Comparison of ENCODE assay signal across 8 mouse cellular contexts in the genomic region with DNA sequence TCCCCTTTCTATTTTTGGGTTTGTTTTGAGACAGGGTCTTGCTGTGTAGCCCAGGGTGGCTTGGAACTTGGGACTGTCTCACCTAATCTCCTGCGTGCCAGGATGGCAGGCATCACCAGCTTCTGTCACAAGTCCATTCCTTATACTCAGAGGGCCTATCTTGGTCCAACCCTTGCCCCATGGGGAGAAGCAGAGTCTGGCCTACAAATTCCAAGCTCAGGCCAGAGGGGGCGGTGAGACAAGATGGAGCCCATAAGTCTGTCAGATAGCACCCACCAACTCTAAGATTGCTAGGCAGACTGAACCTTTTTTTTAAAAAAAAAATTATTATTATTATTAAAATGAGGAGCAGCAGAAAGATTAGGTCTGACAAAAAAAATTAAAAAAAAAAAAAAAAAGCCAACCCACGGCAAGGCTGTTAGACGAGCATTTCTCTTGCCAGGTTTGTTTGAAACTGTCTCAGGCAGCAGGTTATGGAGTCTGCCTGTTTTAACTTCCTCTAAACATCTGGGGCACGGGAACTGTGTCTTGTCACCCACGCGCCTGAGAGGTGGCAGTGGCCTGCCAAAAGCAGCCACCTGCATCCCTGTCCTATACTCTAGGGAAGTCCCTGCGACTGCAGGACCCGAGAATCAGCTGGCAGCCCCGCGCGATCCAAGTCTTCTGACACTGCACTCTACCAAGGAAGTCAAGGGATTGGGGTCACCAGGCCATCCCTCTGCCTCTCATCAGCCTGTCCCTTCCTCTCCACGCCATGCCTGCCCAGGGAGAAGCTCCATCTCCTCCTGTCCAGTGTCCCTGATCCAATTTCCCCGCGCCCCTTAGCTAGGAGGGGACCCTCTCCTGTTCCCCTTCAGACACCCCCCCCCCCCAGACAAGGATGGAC. TPM values are rescaled to one million over a fixed set of nuclear protein-coding genes. Genes with fewer than 3 reads are reported as not detected.
DNase-seq lines count a peak whose midpoint lies in the region; ATAC-seq and TF ChIP-seq lines count a peak whose summit lies in the region.

No protein-coding gene starts in this region.

- peak overlapping the region; percentile 98 for H3K4me2 ChIP-seq in kidney, embryonic 16.5 days (replicated peaks; ENCODE audit: low read depth, low read length)

- ATAC-seq in kidney, embryonic 16.5 days (ENCODE audit: low FRiP score, low TSS enrichment) = peak; percentile 47; the same call in 1 of the 2 replicates
- ATAC-seq in neutrophil, adult 5-6 weeks (ENCODE audit: extremely low read depth, insufficient number of reproducible peaks, low FRiP score, poor library complexity, severe bottlenecking) = peak; percentile 55

- H3K9me3 ChIP-seq in heart, embryonic 10.5 days = peaks cover 5% of the 10 kb centered on the region; the same call in 1 of the 2 replicates
- peaks cover 4% of the 10 kb centered on the region; the same call in 1 of the 2 replicates for H3K9me3 ChIP-seq in kidney, embryonic 16.5 days (ENCODE audit: low read length)

- H3K27me3 ChIP-seq in heart, embryonic 10.5 days (ENCODE audit: insufficient read depth, poor library complexity, severe bottlenecking) = 0 out of 2 replicates have a peak, but pooled peaks cover 9% of the 10 kb centered on the region
- H3K27me3 ChIP-seq in kidney, embryonic 16.5 days (ENCODE audit: insufficient read depth, low read length) = no peaks in the 10 kb centered on the region

- TF ChIP-seq POLR2A in lung, adult 2 months (IDR thresholded peaks at IDR 0.05; ENCODE audit: borderline replicate concordance, extremely low read depth, low read depth, low read length) = no peak

- H3K4me1 ChIP-seq in heart, embryonic 10.5 days = peaks cover 18% of the 10 kb centered on the region
- peaks cover 14% of the 10 kb centered on the region for H3K4me1 ChIP-seq in kidney, embryonic 16.5 days (ENCODE audit: insufficient read depth, low read length)
- H3K4me1 ChIP-seq in lung, adult 2 months (ENCODE audit: control insufficient read depth, insufficient read depth, low read length) = peaks cover 20% of the 10 kb centered on the region

- H3K36me3 ChIP-seq in heart, embryonic 10.5 days = no peaks in the 10 kb centered on the region
- H3K36me3 ChIP-seq in kidney, embryonic 16.5 days (ENCODE audit: insufficient read depth, low read length) = no peaks in the 10 kb centered on the region

- H3K27ac ChIP-seq in heart, embryonic 10.5 days = peak overlapping the region; percentile 81
- H3K27ac ChIP-seq in kidney, embryonic 16.5 days (ENCODE audit: low read length) = no peak overlapping the region

- peak; percentile 15 for DNase-seq in urinary bladder, postnatal 25 days (ENCODE audit: low spot score)
- no peak for DNase-seq in urinary bladder, adult 18-20 months (ENCODE audit: low spot score in 2 of 2)
- DNase-seq in cerebellum, adult 9-11 months = peak; percentile 64
- no peak for DNase-seq in heart, embryonic 10.5 days (ENCODE audit: low spot score)
- DNase-seq in lung, adult 2 months = peak; percentile 54
- DNase-seq in yolk sac, embryonic 10.5 days (ENCODE audit: low spot score) = no peak

- no peak for TF ChIP-seq CTCF in lung, adult 2 months (IDR thresholded peaks at IDR 0.05; ENCODE audit: insufficient read depth, low read length)

- peak overlapping the region; percentile 72 for H3K9ac ChIP-seq in kidney, embryonic 16.5 days (replicated peaks; ENCODE audit: low read length)

- WGBS in heart, embryonic 10.5 days = 16% methylated on average over 15 of the region's 15 CpGs
- WGBS in kidney, embryonic 16.5 days = 11% methylated on average over 15 of the region's 15 CpGs
- WGBS in lung, adult 2 months = 11% methylated on average over 15 of the region's 15 CpGs

- peak overlapping the region; percentile 73 for H3K4me3 ChIP-seq in heart, embryonic 10.5 days
- H3K4me3 ChIP-seq in kidney, embryonic 16.5 days (ENCODE audit: low read length) = peak overlapping the region; percentile 62
- H3K4me3 ChIP-seq in lung, adult 2 months (replicated peaks; ENCODE audit: extremely low read depth, low read depth, low read length) = peak overlapping the region; percentile 80

RNA-seq across cellular contexts. Expression of gene Orai2, which starts 0.6 kb away (rescaled TPM):
- polyA plus RNA-seq in heart, embryonic 10.5 days (2016; fragmentation: Nextera tagmentation; extraction: Ambion mirVana) = 2.2 and 3.3 TPM in 2 replicates
- 6.1 and 6.6 TPM in 2 replicates for polyA plus RNA-seq in kidney, embryonic 16.5 days (2015; fragmentation: Nextera tagmentation; extraction: Ambion mirVana)
- 39.2 and 51.0 TPM in 2 replicates for polyA plus RNA-seq in lung, adult 2 months (2012; rRNA removed)
- 92.9 and 95.5 TPM in 2 replicates for total RNA-seq in neutrophil, adult 5-6 weeks (2017)

RNA-seq across cellular contexts. Expression of gene Prkrip1, which starts 28.9 kb away (rescaled TPM):
- polyA plus RNA-seq in heart, embryonic 10.5 days (2016; fragmentation: Nextera tagmentation; extraction: Ambion mirVana) = 49.2 and 56.1 TPM in 2 replicates
- polyA plus RNA-seq in kidney, embryonic 16.5 days (2015; fragmentation: Nextera tagmentation; extraction: Ambion mirVana) = 47.1 and 52.0 TPM in 2 replicates
- polyA plus RNA-seq in lung, adult 2 months (2012; rRNA removed) = 8.9 and 11.0 TPM in 2 replicates
- total RNA-seq in neutrophil, adult 5-6 weeks (2017) = 25.3 and 29.0 TPM in 2 replicates

RNA-seq across cellular contexts. Expression of gene Alkbh4, which starts 33.9 kb away (rescaled TPM):
- 18.0 and 21.7 TPM in 2 replicates for polyA plus RNA-seq in heart, embryonic 10.5 days (2016; fragmentation: Nextera tagmentation; extraction: Ambion mirVana)
- polyA plus RNA-seq in kidney, embryonic 16.5 days (2015; fragmentation: Nextera tagmentation; extraction: Ambion mirVana) = 19.3 and 20.2 TPM in 2 replicates
- polyA plus RNA-seq in lung, adult 2 months (2012; rRNA removed) = 15.1 TPM in 2 replicates
- total RNA-seq in neutrophil, adult 5-6 weeks (2017) = 3.7 and 7.9 TPM in 2 replicates

RNA-seq across cellular contexts. Expression of gene Lrwd1, which starts 34.0 kb away (rescaled TPM):
- polyA plus RNA-seq in heart, embryonic 10.5 days (2016; fragmentation: Nextera tagmentation; extraction: Ambion mirVana) = 31.5 and 42.2 TPM in 2 replicates
- 39.5 and 40.2 TPM in 2 replicates for polyA plus RNA-seq in kidney, embryonic 16.5 days (2015; fragmentation: Nextera tagmentation; extraction: Ambion mirVana)
- 32.3 and 35.4 TPM in 2 replicates for polyA plus RNA-seq in lung, adult 2 months (2012; rRNA removed)
- total RNA-seq in neutrophil, adult 5-6 weeks (2017) = 32.9 and 34.4 TPM in 2 replicates

RNA-seq across cellular contexts. Expression of gene Polr2j, which starts 53.4 kb away (rescaled TPM):
- polyA plus RNA-seq in heart, embryonic 10.5 days (2016; fragmentation: Nextera tagmentation; extraction: Ambion mirVana) = 180 and 217 TPM in 2 replicates
- polyA plus RNA-seq in kidney, embryonic 16.5 days (2015; fragmentation: Nextera tagmentation; extraction: Ambion mirVana) = 243 and 245 TPM in 2 replicates
- polyA plus RNA-seq in lung, adult 2 months (2012; rRNA removed) = 35.0 and 37.1 TPM in 2 replicates
- 47.6 and 55.0 TPM in 2 replicates for total RNA-seq in neutrophil, adult 5-6 weeks (2017)

Comparison
In these comparisons a context has a peak if more than half of its experiments do, and no peak if none do; other contexts are left out.
1. DNase-seq: peak in urinary bladder, postnatal 25 days (single experiment), cerebellum, adult 9-11 months (single experiment) and lung, adult 2 months (single experiment); none in urinary bladder, adult 18-20 months (0 of 2), heart, embryonic 10.5 days (single experiment) and yolk sac, embryonic 10.5 days (single experiment).
2. Peak in every context shown above with its lines, with median percentiles within 50 percentile points of each other: H3K4me3 ChIP-seq.